Mouse (Mus musculus): Measurements from ENCODE around the gene Zfp462. TPM values are rescaled to one million over a fixed set of nuclear protein-coding genes. Genes with fewer than 3 reads are reported as not detected.
A peak's percentile ranks its signal among the peaks of the same experiment; 100 is the strongest.
"Not testable (repeated sequence)": the region's sequence is repeated elsewhere in the genome, so short reads cannot be mapped to it uniquely, and the experiment has no call there.

Gene Zfp462
- 10 to 100 TPM; 21.0 to 25.6 TPM for total RNA-seq (2021)

GRCm38 (mm10) chr4:54944921-54945430 lies at the start of gene Zfp462:
TSS of gene Zfp462 (plus strand) at chr4:54945048.
- DNase-seq: peak; percentile 60

GRCm38 (mm10) chr4:54896017-54896416 lies 48.8 kb upstream of the Zfp462 start:
- DNase-seq: no peak

GRCm38 (mm10) chr4:54904641-54905040 lies 40.2 kb upstream of the Zfp462 start:
- no peak for DNase-seq

GRCm38 (mm10) chr4:54905399-54905953 lies 39.4 kb upstream of the Zfp462 start:
- no peak for DNase-seq

GRCm38 (mm10) chr4:54910300-54910699 lies 34.5 kb upstream of the Zfp462 start:
- DNase-seq: no peak

GRCm38 (mm10) chr4:54918276-54918675 lies 26.6 kb upstream of the Zfp462 start:
- DNase-seq: no peak

- DNase-seq: no peak
These were observed 21.5 kb upstream of the Zfp462 start for GRCm38 (mm10) chr4:54923386-54923785.

- no peak for DNase-seq
These were observed 20.5 kb upstream of the Zfp462 start for GRCm38 (mm10) chr4:54924306-54924705.

- DNase-seq: not testable (repeated sequence)
These were observed 18.4 kb upstream of the Zfp462 start for GRCm38 (mm10) chr4:54926456-54926855.

GRCm38 (mm10) chr4:54927321-54928062 lies 17.4 kb upstream of the Zfp462 start:
- not testable (repeated sequence) for DNase-seq

GRCm38 (mm10) chr4:54929686-54930085 lies 15.2 kb upstream of the Zfp462 start:
- no peak for DNase-seq

- no peak for DNase-seq
These were observed 12.2 kb upstream of the Zfp462 start for GRCm38 (mm10) chr4:54932668-54933067.

GRCm38 (mm10) chr4:54937161-54937560 lies 7.7 kb upstream of the Zfp462 start:
- no peak for DNase-seq

GRCm38 (mm10) chr4:54945603-54946445 lies 976 bp downstream of the Zfp462 start:
- peak; percentile 44 for DNase-seq

- no peak for DNase-seq
These were observed 1.8 kb downstream of the Zfp462 start for GRCm38 (mm10) chr4:54946662-54947055.

GRCm38 (mm10) chr4:54947056-54947990 lies 2.5 kb downstream of the Zfp462 start:
- DNase-seq: peak; percentile 38

GRCm38 (mm10) chr4:54947991-54948615 lies 3.3 kb downstream of the Zfp462 start:
- DNase-seq: peak; percentile 61

- peak; percentile 60 for DNase-seq
These were observed 4.0 kb downstream of the Zfp462 start for GRCm38 (mm10) chr4:54948616-54949560.

GRCm38 (mm10) chr4:54949561-54949940 lies 4.7 kb downstream of the Zfp462 start:
- peak; percentile 43 for DNase-seq

- DNase-seq: no peak
These were observed 5.3 kb downstream of the Zfp462 start for GRCm38 (mm10) chr4:54950136-54950535.
